Mouse (Mus musculus): ENCODE measurements at regions not wholly inside any gene's neighbourhood (a gene's known extent, or its start where the extent isn't known, plus 50 kb on each side); places are given as distances from the start of the nearest gene placed in this dataset.
A peak's percentile ranks its signal among the peaks of the same experiment; 100 is the strongest.

GRCm38 (mm10) chr10:118792352-118793100 is 77.5 kb downstream of the Dyrk2 start:
- no peaks in the 10 kb centered on the region for H3K27me3 ChIP-seq
- no peaks in the 10 kb centered on the region for H3K4me1 ChIP-seq
- WGBS, result 75% methylated on average over 15 of the region's 15 CpGs
- H3K4me3 ChIP-seq (replicated peaks), result no peak overlapping the region
- no peaks in the 10 kb centered on the region for H3K9me3 ChIP-seq (replicated peaks)
- no peak overlapping the region for H3K27ac ChIP-seq
- H3K9ac ChIP-seq, result no peak overlapping the region
- no peak overlapping the region for H3K4me2 ChIP-seq
- no peak for ATAC-seq (replicated peaks; ENCODE audit: low FRiP score)
- H3K36me3 ChIP-seq, result no peaks in the 10 kb centered on the region

DNA sequence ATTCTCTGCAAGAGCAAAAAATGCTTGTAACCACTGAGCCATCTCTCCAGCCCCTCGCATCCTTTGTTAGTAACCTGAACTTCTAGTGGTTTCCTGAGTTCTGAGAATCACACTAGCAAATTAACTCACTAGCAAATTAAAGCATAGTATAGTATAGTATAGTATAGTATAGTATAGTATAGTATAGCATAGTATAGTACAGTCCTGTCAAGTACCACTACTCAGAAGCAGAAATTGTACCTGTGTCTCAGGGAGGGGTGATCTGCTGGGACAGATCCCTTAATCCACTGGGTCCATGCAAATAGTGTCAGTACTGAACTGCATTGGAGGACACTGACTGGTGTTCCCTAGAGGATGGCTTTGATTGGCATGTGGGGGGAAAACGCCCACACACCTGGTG is 76.2 kb downstream of the Dyrk2 start:
- H3K9ac ChIP-seq, result no peak overlapping the region
- 85% methylated on average over 2 of the region's 2 CpGs for WGBS
- H3K4me3 ChIP-seq (replicated peaks), result no peak overlapping the region
- H3K4me1 ChIP-seq, result 0 out of 2 replicates have a peak, but pooled peaks cover 5% of the 10 kb centered on the region
- H3K27me3 ChIP-seq, result no peaks in the 10 kb centered on the region
- no peak overlapping the region for H3K27ac ChIP-seq
- no peak overlapping the region for H3K4me2 ChIP-seq
- H3K9me3 ChIP-seq (replicated peaks), result no peaks in the 10 kb centered on the region
- no peak for ATAC-seq (replicated peaks; ENCODE audit: low FRiP score)
- H3K36me3 ChIP-seq, result no peaks in the 10 kb centered on the region

DNA sequence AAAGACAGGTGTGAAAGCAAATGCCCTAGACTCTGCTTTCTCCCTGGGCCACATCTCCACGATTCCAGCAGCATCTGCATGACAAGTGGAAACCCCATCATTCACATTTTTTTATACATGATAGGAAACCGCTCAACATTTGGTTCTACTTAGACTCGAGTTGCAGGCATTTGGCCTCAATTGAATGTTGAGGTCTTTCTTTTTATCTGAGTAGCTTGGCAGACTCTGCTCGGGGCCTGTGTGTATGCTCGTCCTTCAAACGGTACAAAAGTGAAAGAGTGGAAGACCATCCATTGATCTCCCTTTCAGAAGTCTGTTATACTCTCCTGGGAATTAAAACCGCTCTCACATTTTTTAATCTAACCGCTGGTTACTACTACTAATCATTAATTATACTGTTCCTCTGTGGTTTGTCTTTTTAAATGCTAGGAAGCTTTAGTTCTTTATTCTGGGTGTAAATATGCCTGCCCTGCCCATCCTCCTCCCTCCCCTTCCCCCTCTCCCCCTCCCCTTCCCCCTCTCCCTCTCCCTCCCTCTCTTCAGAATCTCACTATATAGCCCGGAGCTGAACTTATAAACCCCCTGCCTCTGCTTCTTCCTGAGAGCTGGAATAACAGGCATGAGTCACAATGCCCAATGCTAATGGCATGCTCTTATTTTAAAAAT is 75.5 kb downstream of the Dyrk2 start:
- WGBS, result 59% methylated on average over 9 of the region's 9 CpGs
- no peaks in the 10 kb centered on the region for H3K36me3 ChIP-seq
- no peak overlapping the region for H3K9ac ChIP-seq
- H3K9me3 ChIP-seq (replicated peaks), result no peaks in the 10 kb centered on the region
- H3K4me2 ChIP-seq, result no peak overlapping the region
- ATAC-seq (replicated peaks; ENCODE audit: low FRiP score), result no peak
- H3K27ac ChIP-seq, result no peak overlapping the region
- 0 out of 2 replicates have a peak, but pooled peaks cover 5% of the 10 kb centered on the region for H3K4me1 ChIP-seq
- H3K27me3 ChIP-seq, result no peaks in the 10 kb centered on the region
- no peak overlapping the region for H3K4me3 ChIP-seq (replicated peaks)

DNA sequence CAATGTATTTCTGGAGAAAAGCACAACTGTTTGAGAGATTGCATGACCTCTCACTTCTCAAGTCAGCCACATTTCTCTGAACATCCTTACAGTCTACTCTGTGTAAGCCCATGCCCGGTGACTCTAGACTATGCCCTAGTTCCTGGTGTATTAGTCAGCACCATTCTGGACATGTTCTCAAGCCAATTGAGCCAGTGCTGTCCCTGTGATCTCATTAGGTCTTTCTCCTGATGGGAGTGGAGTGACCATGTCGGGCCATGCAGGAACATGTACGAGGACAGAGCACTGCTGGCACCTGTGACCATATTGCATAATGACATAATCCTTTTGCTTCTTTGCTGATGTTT is 75.0 kb downstream of the Dyrk2 start:
- H3K4me2 ChIP-seq, result no peak overlapping the region
- no peak overlapping the region for H3K9ac ChIP-seq
- H3K27me3 ChIP-seq, result no peaks in the 10 kb centered on the region
- H3K4me3 ChIP-seq (replicated peaks), result no peak overlapping the region
- no peaks in the 10 kb centered on the region for H3K9me3 ChIP-seq (replicated peaks)
- H3K36me3 ChIP-seq, result no peaks in the 10 kb centered on the region
- no peak for ATAC-seq (replicated peaks; ENCODE audit: low FRiP score)
- H3K4me1 ChIP-seq, result 0 out of 2 replicates have a peak, but pooled peaks cover 5% of the 10 kb centered on the region
- no peak overlapping the region for H3K27ac ChIP-seq
- 85% methylated on average over 3 of the region's 3 CpGs for WGBS

DNA sequence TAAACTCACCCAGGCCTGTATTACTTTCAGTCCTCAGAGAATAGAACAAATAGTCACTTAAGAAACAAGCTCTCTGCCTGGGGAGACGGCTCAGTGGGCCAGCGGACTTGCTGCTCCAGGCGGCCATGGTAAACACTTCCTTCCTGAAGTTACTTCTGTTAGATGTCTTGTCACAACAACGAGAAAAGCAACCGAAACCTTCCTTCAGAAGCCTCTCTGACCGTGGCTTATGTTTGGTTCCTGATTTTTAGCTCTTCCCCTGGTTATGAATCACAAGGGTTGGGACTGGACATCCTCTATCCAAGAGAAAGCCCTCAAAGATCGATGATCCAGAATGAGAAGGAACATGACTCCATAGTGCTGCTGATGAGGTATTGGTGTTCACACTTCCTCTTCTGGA is 73.5 kb downstream of the Dyrk2 start:
- H3K27ac ChIP-seq, result no peak overlapping the region
- H3K4me2 ChIP-seq, result no peak overlapping the region
- ATAC-seq (replicated peaks; ENCODE audit: low FRiP score), result no peak
- 0 out of 2 replicates have a peak, but pooled peaks cover 5% of the 10 kb centered on the region for H3K4me1 ChIP-seq
- no peak overlapping the region for H3K9ac ChIP-seq
- H3K9me3 ChIP-seq (replicated peaks), result no peaks in the 10 kb centered on the region
- no peaks in the 10 kb centered on the region for H3K36me3 ChIP-seq
- no peak overlapping the region for H3K4me3 ChIP-seq (replicated peaks)
- H3K27me3 ChIP-seq, result no peaks in the 10 kb centered on the region
- 87% methylated on average over 7 of the region's 7 CpGs for WGBS

DNA sequence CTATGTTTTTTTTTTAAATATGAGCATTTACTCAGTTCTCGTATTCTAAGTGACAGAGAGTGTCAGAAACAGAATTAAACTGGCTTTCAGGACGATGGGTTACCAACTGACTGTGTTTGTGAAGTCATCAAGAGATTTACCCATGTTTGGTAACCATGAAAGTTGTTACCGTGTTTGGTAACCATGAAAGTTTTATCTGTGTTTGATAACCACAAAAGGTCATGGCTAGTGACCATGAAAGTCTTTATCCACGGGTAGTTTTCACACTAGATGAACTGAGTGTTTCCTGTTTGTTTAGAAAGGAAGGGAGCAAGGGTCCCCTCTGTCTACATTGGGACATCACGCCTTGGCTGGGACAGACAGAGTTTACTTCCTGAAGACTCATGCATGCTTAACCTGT is 72.8 kb downstream of the Dyrk2 start:
- Histone ChIP-seq H3K27me3 (no peaks in the 10 kb centered on the region), H3K4me1 (0 out of 2 replicates have a peak, but pooled peaks cover 5% of the 10 kb centered on the region), H3K4me3 (replicated peaks) (no peak overlapping the region), H3K9ac (no peak overlapping the region), H3K4me2 (no peak overlapping the region), H3K9me3 (replicated peaks) (no peaks in the 10 kb centered on the region), H3K27ac (no peak overlapping the region), H3K36me3 (no peaks in the 10 kb centered on the region)
- no peak for ATAC-seq (replicated peaks; ENCODE audit: low FRiP score)
- WGBS, result 68% methylated on average over 5 of the region's 5 CpGs

GRCm38 (mm10) chr10:118799767-118800166 is 70.2 kb downstream of the Dyrk2 start:
- no peak overlapping the region for H3K4me3 ChIP-seq (replicated peaks)
- WGBS, result 91% methylated on average over 8 of the region's 8 CpGs
- no peaks in the 10 kb centered on the region for H3K27me3 ChIP-seq
- no peaks in the 10 kb centered on the region for H3K9me3 ChIP-seq (replicated peaks)
- peaks cover 10% of the 10 kb centered on the region; the same call in 1 of the 2 replicates for H3K4me1 ChIP-seq
- H3K27ac ChIP-seq, result no peak overlapping the region
- no peak overlapping the region for H3K4me2 ChIP-seq
- ATAC-seq (replicated peaks; ENCODE audit: low FRiP score), result no peak
- H3K9ac ChIP-seq, result no peak overlapping the region
- no peaks in the 10 kb centered on the region for H3K36me3 ChIP-seq

GRCm38 (mm10) chr10:118803922-118804557 is 66.0 kb downstream of the Dyrk2 start:
- Histone ChIP-seq H3K4me3 (replicated peaks) (no peak overlapping the region), H3K9ac (no peak overlapping the region), H3K27ac (no peak overlapping the region), H3K27me3 (no peaks in the 10 kb centered on the region), H3K9me3 (replicated peaks) (no peaks in the 10 kb centered on the region), H3K4me2 (no peak overlapping the region), H3K4me1 (peaks cover 8% of the 10 kb centered on the region; the same call in 1 of the 2 replicates), H3K36me3 (no peaks in the 10 kb centered on the region)
- no peak for ATAC-seq (replicated peaks; ENCODE audit: low FRiP score)
- 88% methylated on average over 20 of the region's 20 CpGs for WGBS

GRCm38 (mm10) chr10:118804574-118804973 is 65.4 kb downstream of the Dyrk2 start:
- WGBS, result 48% methylated on average over 5 of the region's 5 CpGs
- H3K36me3 ChIP-seq, result no peaks in the 10 kb centered on the region
- H3K27ac ChIP-seq, result no peak overlapping the region
- H3K27me3 ChIP-seq, result no peaks in the 10 kb centered on the region
- H3K9ac ChIP-seq, result no peak overlapping the region
- no peak overlapping the region for H3K4me3 ChIP-seq (replicated peaks)
- ATAC-seq (replicated peaks; ENCODE audit: low FRiP score), result peak; percentile 52; the same call in 1 of the 2 replicates
- no peaks in the 10 kb centered on the region for H3K9me3 ChIP-seq (replicated peaks)
- peaks cover 8% of the 10 kb centered on the region; the same call in 1 of the 2 replicates for H3K4me1 ChIP-seq
- H3K4me2 ChIP-seq, result no peak overlapping the region
